Mouse (Mus musculus) thymus, postnatal 10 days (tissue): ENCODE data around the gene Smim24.

ENCODE experiments used
- DNase-seq, 2 experiments: peaks; one replicate each; pipeline ENCODE4 v3.0.0; 2021; ENCODE audit warnings: low spot score in 2 of 2

Smim24 gene

GRCm38 (mm10) chr10:81434361-81435263 lies 41.8 kb downstream of the Smim24 start:
- no peak for DNase-seq

- no peak for DNase-seq
Measured at GRCm38 (mm10) chr10:81435436-81435835, 42.6 kb downstream of the Smim24 start.

- DNase-seq: no peak
Measured at GRCm38 (mm10) chr10:81441019-81441418, 48.2 kb downstream of the Smim24 start.
